Mouse (Mus musculus) lung, adult 2 months (tissue): ENCODE results near the gene Bbs5.

ENCODE experiments used
- CTCF ChIP-seq: fragments of 200-500 bp; IDR thresholded peaks from 2 replicates; pipeline ENCODE4 v1.5.1; 2011; ENCODE audit warnings: mild to moderate bottlenecking, low read length, control low read depth; ENCODE audit not compliant: insufficient read depth
- POLR2A ChIP-seq: fragments of 200-500 bp; IDR thresholded peaks from 2 replicates; pipeline ENCODE4 v1.6.1; 2011; ENCODE audit warnings: low read depth, mild to moderate bottlenecking, control low read depth, low read length, borderline replicate concordance; ENCODE audit errors: extremely low read depth

DNA sequence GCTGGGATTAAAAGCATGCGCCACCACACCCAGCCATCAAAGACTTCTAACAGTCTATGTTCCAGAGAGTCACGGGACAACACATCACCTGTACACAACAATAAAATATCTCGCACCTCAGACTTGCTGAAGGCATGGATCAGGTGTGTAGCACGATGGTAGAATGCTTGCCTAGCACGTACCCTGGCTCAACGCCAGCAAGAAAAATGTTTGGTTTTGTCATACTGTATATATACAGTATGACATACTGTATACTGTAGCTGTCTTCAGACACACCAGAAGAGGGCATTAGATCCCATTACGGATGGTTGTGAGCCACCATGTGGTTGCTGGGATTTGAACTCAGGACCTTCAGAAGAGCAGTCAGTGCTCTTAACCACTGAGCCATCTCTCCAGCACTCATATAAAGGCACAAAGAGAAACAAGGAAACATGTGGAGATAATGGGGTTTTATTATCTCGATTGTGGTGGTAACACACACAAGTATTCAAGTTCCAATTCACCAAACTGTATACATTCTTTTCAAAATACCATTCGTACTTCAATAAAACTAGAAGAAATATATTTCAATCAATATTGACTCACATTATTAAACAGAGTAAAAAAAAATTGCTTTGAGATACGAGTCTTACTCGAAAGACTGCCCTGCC, 1.9 kb upstream of the Bbs5 start:
- TF ChIP-seq CTCF (no peak), POLR2A (no peak)
